Mouse (Mus musculus): Measurements from ENCODE around the gene Olfr223. TPM values are rescaled to one million over a fixed set of nuclear protein-coding genes. Genes with fewer than 3 reads are reported as not detected.

The Olfr223 gene
- polyA plus RNA-seq, 1 experiment from 2014 or later, result not detected

- Histone ChIP-seq H3K27ac (no peak overlapping the region), H3K4me1 (replicated peaks) (0 out of 2 replicates have a peak, but pooled peaks cover 4% of the 10 kb centered on the region), H3K36me3 (no peaks in the 10 kb centered on the region), H3K4me2 (replicated peaks) (no peak overlapping the region), H3K4me3 (replicated peaks) (no peak overlapping the region), H3K27me3 (replicated peaks) (no peaks in the 10 kb centered on the region), H3K9ac (no peak overlapping the region), H3K9me3 (no peaks in the 10 kb centered on the region)
- no peak for ATAC-seq
- 70% methylated on average over 3 of the region's 3 CpGs for WGBS
Measured at GRCm38 (mm10) chr11:59540123-59540522, 53.0 kb downstream of the Olfr223 start.

Other genes starting within 250 kb of the Olfr223 start
- gene Prss38, start 217.6 kb downstream of the Olfr223 start, polyA plus RNA-seq (2015; fragmentation: Nextera tagmentation; extraction: Ambion mirVana), result not detected in 2 replicates
- gene Jmjd4, start 143.2 kb downstream of the Olfr223 start, polyA plus RNA-seq (2015; fragmentation: Nextera tagmentation; extraction: Ambion mirVana), result 9.3 and 9.4 TPM in 2 replicates
- 78.1 and 82.9 TPM in 2 replicates for gene Snap47, start 142.1 kb downstream of the Olfr223 start, polyA plus RNA-seq (2015; fragmentation: Nextera tagmentation; extraction: Ambion mirVana)
- 4.7 and 5.3 TPM in 2 replicates for gene Zfp867, start 120.8 kb downstream of the Olfr223 start, polyA plus RNA-seq (2015; fragmentation: Nextera tagmentation; extraction: Ambion mirVana)
- gene Zkscan17, start 66.5 kb downstream of the Olfr223 start, polyA plus RNA-seq (2015; fragmentation: Nextera tagmentation; extraction: Ambion mirVana), result 16.3 and 16.4 TPM in 2 replicates
- 0.35 and 0.36 TPM in 2 replicates for gene Nlrp3, start 51.7 kb downstream of the Olfr223 start, polyA plus RNA-seq (2015; fragmentation: Nextera tagmentation; extraction: Ambion mirVana)
- not detected in 2 replicates for gene Olfr222, start 17.1 kb downstream of the Olfr223 start, polyA plus RNA-seq (2015; fragmentation: Nextera tagmentation; extraction: Ambion mirVana)
- gene Mprip, start 68.0 kb upstream of the Olfr223 start, polyA plus RNA-seq (2015; fragmentation: Nextera tagmentation; extraction: Ambion mirVana), result 54.9 and 56.2 TPM in 2 replicates
- gene Pld6, start 194.4 kb upstream of the Olfr223 start, polyA plus RNA-seq (2015; fragmentation: Nextera tagmentation; extraction: Ambion mirVana), result 2.9 and 3.5 TPM in 2 replicates
- 35.9 and 39.2 TPM in 2 replicates for gene Flcn, start 216.7 kb upstream of the Olfr223 start, polyA plus RNA-seq (2015; fragmentation: Nextera tagmentation; extraction: Ambion mirVana)
- 32.7 and 34.4 TPM in 2 replicates for gene Nt5m, start 246.2 kb upstream of the Olfr223 start, polyA plus RNA-seq (2015; fragmentation: Nextera tagmentation; extraction: Ambion mirVana)
- 192 and 193 TPM in 2 replicates for gene Cops3, start 246.5 kb upstream of the Olfr223 start, polyA plus RNA-seq (2015; fragmentation: Nextera tagmentation; extraction: Ambion mirVana)